Mouse (Mus musculus) neural tube, embryonic 15.5 days (tissue): ENCODE measurements at regions not wholly inside any gene's neighbourhood (a gene's known extent, or its start where the extent isn't known, plus 50 kb on each side); places are given as distances from the start of the nearest gene placed in this dataset.

Experiments
- ATAC-seq: fragments of 200-750 bp; cut with Nextera tagmentation; 2 replicates; pipeline ENCODE4 v1.8.0; 2017; ENCODE audit warnings: mild to moderate bottlenecking, moderate TSS enrichment, moderate library complexity; ENCODE audit not compliant: low FRiP score
- H3K27ac ChIP-seq: fragments of 300-500 bp; sonication (generic); replicated peaks from 2 replicates; pipeline ENCODE4 v1.5.1; 2015; ENCODE audit warnings: mild to moderate bottlenecking, inconsistent platforms
- H3K27me3 ChIP-seq: fragments of 300-500 bp; sonication (generic); replicated peaks from 2 replicates; pipeline ENCODE4 v1.6.1; 2015; ENCODE audit warnings: inconsistent platforms
- H3K36me3 ChIP-seq: fragments of 300-500 bp; sonication (generic); 2 replicates; pipeline ENCODE4 v1.6.1; 2015; ENCODE audit warnings: inconsistent platforms
- H3K4me1 ChIP-seq: fragments of 300-500 bp; sonication (generic); 2 replicates; pipeline ENCODE4 v1.6.1; 2015; ENCODE audit warnings: inconsistent platforms
- H3K4me2 ChIP-seq: fragments of 300-500 bp; sonication (generic); 2 replicates; pipeline ENCODE4 v1.6.1; 2015; ENCODE audit warnings: inconsistent platforms, mild to moderate bottlenecking, moderate library complexity
- H3K4me3 ChIP-seq: fragments of 300-500 bp; sonication (generic); replicated peaks from 2 replicates; pipeline ENCODE4 v1.5.1; 2015; ENCODE audit warnings: mild to moderate bottlenecking, inconsistent platforms
- H3K9ac ChIP-seq: fragments of 300-500 bp; sonication (generic); replicated peaks from 2 replicates; pipeline ENCODE4 v1.6.1; 2015; ENCODE audit warnings: mild to moderate bottlenecking, inconsistent platforms
- H3K9me3 ChIP-seq: fragments of 300-500 bp; sonication (generic); replicated peaks from 2 replicates; pipeline ENCODE4 v1.6.1; 2016; ENCODE audit warnings: inconsistent platforms
- WGBS: fragments of 180-500 bp; shearing (Covaris S2); methylation state at CpG from one replicate; pipeline ENCODE4 v1.1.7; 2015; ENCODE audit warnings: mixed read lengths; 5-methylcytosine and 5-hydroxymethylcytosine counted together

GRCm38 (mm10) chr13:43852888-43853287 lies 68.3 kb downstream of the Cd83 start:
- no peak overlapping the region for H3K9ac ChIP-seq
- H3K4me2 ChIP-seq = no peak overlapping the region
- H3K9me3 ChIP-seq = no peaks in the 10 kb centered on the region
- H3K27ac ChIP-seq = no peak overlapping the region
- ATAC-seq = no peak
- no peak overlapping the region for H3K4me3 ChIP-seq
- no peaks in the 10 kb centered on the region for H3K36me3 ChIP-seq
- peaks cover 7% of the 10 kb centered on the region; the same call in 1 of the 2 replicates for H3K4me1 ChIP-seq
- 85% methylated on average over 1 of the region's 1 CpGs for WGBS
- no peaks in the 10 kb centered on the region for H3K27me3 ChIP-seq

- WGBS = 92% methylated on average over 2 of the region's 2 CpGs
- no peak for ATAC-seq
- Histone ChIP-seq H3K9me3 (no peaks in the 10 kb centered on the region), H3K9ac (no peak overlapping the region), H3K36me3 (no peaks in the 10 kb centered on the region), H3K4me1 (peaks cover 7% of the 10 kb centered on the region; the same call in 1 of the 2 replicates), H3K27me3 (peaks cover 4% of the 10 kb centered on the region; the same call in 1 of the 2 replicates), H3K27ac (no peak overlapping the region), H3K4me3 (no peak overlapping the region), H3K4me2 (no peak overlapping the region)
Observed at GRCm38 (mm10) chr13:43854973-43855372, 70.4 kb downstream of the Cd83 start.

GRCm38 (mm10) chr13:43860932-43861331 lies 76.4 kb downstream of the Cd83 start:
- no peak for ATAC-seq
- H3K4me3 ChIP-seq = no peak overlapping the region
- 18% methylated on average over 4 of the region's 4 CpGs for WGBS

GRCm38 (mm10) chr13:43861424-43861823 lies 76.8 kb downstream of the Cd83 start:
- Histone ChIP-seq H3K4me2 (no peak overlapping the region), H3K9ac (no peak overlapping the region), H3K27ac (no peak overlapping the region), H3K36me3 (no peaks in the 10 kb centered on the region), H3K27me3 (peaks cover 19% of the 10 kb centered on the region), H3K9me3 (no peaks in the 10 kb centered on the region), H3K4me3 (no peak overlapping the region), H3K4me1 (peaks cover 15% of the 10 kb centered on the region)
- WGBS = 59% methylated on average over 7 of the region's 7 CpGs
- ATAC-seq = no peak

More at GRCm38 (mm10) chr13:43860932-43861331, 76.4 kb downstream of the Cd83 start:
- H3K4me2 ChIP-seq = no peak overlapping the region
- H3K9ac ChIP-seq = no peak overlapping the region
- H3K27me3 ChIP-seq = peaks cover 18% of the 10 kb centered on the region
- H3K27ac ChIP-seq = no peak overlapping the region
- H3K4me1 ChIP-seq = peaks cover 15% of the 10 kb centered on the region
- H3K9me3 ChIP-seq = no peaks in the 10 kb centered on the region
- H3K36me3 ChIP-seq = no peaks in the 10 kb centered on the region

- no peak overlapping the region for H3K9ac ChIP-seq
- WGBS = 74% methylated on average over 5 of the region's 5 CpGs
- H3K9me3 ChIP-seq = no peaks in the 10 kb centered on the region
- H3K27me3 ChIP-seq = peaks cover 19% of the 10 kb centered on the region
- ATAC-seq = no peak
- no peaks in the 10 kb centered on the region for H3K36me3 ChIP-seq
- H3K4me1 ChIP-seq = peaks cover 15% of the 10 kb centered on the region
- no peak overlapping the region for H3K4me3 ChIP-seq
- no peak overlapping the region for H3K27ac ChIP-seq
- H3K4me2 ChIP-seq = no peak overlapping the region
Observed at GRCm38 (mm10) chr13:43862056-43862455, 77.5 kb downstream of the Cd83 start.

GRCm38 (mm10) chr13:43862586-43862985 lies 78.0 kb downstream of the Cd83 start:
- Histone ChIP-seq H3K4me2 (no peak overlapping the region), H3K27ac (no peak overlapping the region), H3K9ac (no peak overlapping the region), H3K4me3 (no peak overlapping the region), H3K4me1 (peaks cover 15% of the 10 kb centered on the region), H3K36me3 (no peaks in the 10 kb centered on the region), H3K9me3 (no peaks in the 10 kb centered on the region), H3K27me3 (peaks cover 19% of the 10 kb centered on the region)
- WGBS = 74% methylated on average over 6 of the region's 6 CpGs
- ATAC-seq = no peak

GRCm38 (mm10) chr13:43863581-43864100 lies 79.1 kb downstream of the Cd83 start:
- H3K27ac ChIP-seq = no peak overlapping the region
- no peaks in the 10 kb centered on the region for H3K9me3 ChIP-seq
- peaks cover 15% of the 10 kb centered on the region for H3K4me1 ChIP-seq
- H3K9ac ChIP-seq = no peak overlapping the region
- no peak for ATAC-seq
- peaks cover 19% of the 10 kb centered on the region for H3K27me3 ChIP-seq
- H3K36me3 ChIP-seq = no peaks in the 10 kb centered on the region
- no peak overlapping the region for H3K4me3 ChIP-seq
- H3K4me2 ChIP-seq = peak overlapping the region; percentile 75; the same call in 1 of the 2 replicates
- 67% methylated on average over 7 of the region's 7 CpGs for WGBS

GRCm38 (mm10) chr13:43864153-43864861 lies 79.7 kb downstream of the Cd83 start:
- peak; percentile 100 for ATAC-seq
- Histone ChIP-seq H3K4me2 (peak overlapping the region; percentile 75), H3K27me3 (peaks cover 19% of the 10 kb centered on the region), H3K36me3 (no peaks in the 10 kb centered on the region), H3K9ac (peak overlapping the region; percentile 39; the same call in 1 of the 2 replicates), H3K4me1 (peaks cover 15% of the 10 kb centered on the region), H3K4me3 (peak overlapping the region; percentile 38), H3K27ac (peak overlapping the region; percentile 52; the same call in 1 of the 2 replicates), H3K9me3 (no peaks in the 10 kb centered on the region)
- WGBS = 2% methylated on average over 35 of the region's 35 CpGs

GRCm38 (mm10) chr13:43865036-43865435 lies 80.5 kb downstream of the Cd83 start:
- Histone ChIP-seq H3K4me2 (peak overlapping the region; percentile 75), H3K36me3 (no peaks in the 10 kb centered on the region), H3K4me3 (peak overlapping the region; percentile 38), H3K9me3 (no peaks in the 10 kb centered on the region), H3K27me3 (peaks cover 15% of the 10 kb centered on the region), H3K4me1 (peaks cover 15% of the 10 kb centered on the region), H3K9ac (peak overlapping the region; percentile 34), H3K27ac (no peak overlapping the region)
- under 1% methylated on average over 20 of the region's 20 CpGs for WGBS
- peak; percentile 39; the same call in 1 of the 2 replicates for ATAC-seq

- Histone ChIP-seq H3K4me2 (no peak overlapping the region), H3K9ac (no peak overlapping the region), H3K27me3 (no peaks in the 10 kb centered on the region), H3K4me1 (no peaks in the 10 kb centered on the region), H3K27ac (no peak overlapping the region), H3K36me3 (no peaks in the 10 kb centered on the region), H3K4me3 (no peak overlapping the region), H3K9me3 (no peaks in the 10 kb centered on the region)
- WGBS = 89% methylated on average over 9 of the region's 9 CpGs
- no peak for ATAC-seq
Observed at GRCm38 (mm10) chr13:43875895-43876294, 91.3 kb downstream of the Cd83 start.

GRCm38 (mm10) chr13:43887284-43887683 lies 102.7 kb downstream of the Cd83 start:
- H3K36me3 ChIP-seq = no peaks in the 10 kb centered on the region
- no peak overlapping the region for H3K27ac ChIP-seq
- no peak overlapping the region for H3K4me3 ChIP-seq
- H3K9me3 ChIP-seq = no peaks in the 10 kb centered on the region
- H3K4me1 ChIP-seq = no peaks in the 10 kb centered on the region
- WGBS = 94% methylated on average over 3 of the region's 3 CpGs
- ATAC-seq = no peak
- H3K4me2 ChIP-seq = no peak overlapping the region
- no peak overlapping the region for H3K9ac ChIP-seq
- no peaks in the 10 kb centered on the region for H3K27me3 ChIP-seq

GRCm38 (mm10) chr13:43891928-43892327 lies 107.4 kb downstream of the Cd83 start:
- no peak for ATAC-seq
- H3K9ac ChIP-seq = no peak overlapping the region
- no peaks in the 10 kb centered on the region for H3K36me3 ChIP-seq
- H3K27me3 ChIP-seq = no peaks in the 10 kb centered on the region
- H3K4me1 ChIP-seq = no peaks in the 10 kb centered on the region
- H3K27ac ChIP-seq = no peak overlapping the region
- H3K4me3 ChIP-seq = no peak overlapping the region
- no peak overlapping the region for H3K4me2 ChIP-seq
- 70% methylated on average over 3 of the region's 3 CpGs for WGBS
- no peaks in the 10 kb centered on the region for H3K9me3 ChIP-seq
